Mouse (Mus musculus) hindlimb bud, embryonic 11.5 days (tissue): ENCODE results near the gene Uqcr11.

ENCODE experiments used
- DNase-seq: peaks from one replicate; pipeline ENCODE4 v3.0.0-alpha.2; 2012; ENCODE audit warnings: low read depth, low spot score; ENCODE audit errors: extremely low spot score

The Uqcr11 gene

DNA sequence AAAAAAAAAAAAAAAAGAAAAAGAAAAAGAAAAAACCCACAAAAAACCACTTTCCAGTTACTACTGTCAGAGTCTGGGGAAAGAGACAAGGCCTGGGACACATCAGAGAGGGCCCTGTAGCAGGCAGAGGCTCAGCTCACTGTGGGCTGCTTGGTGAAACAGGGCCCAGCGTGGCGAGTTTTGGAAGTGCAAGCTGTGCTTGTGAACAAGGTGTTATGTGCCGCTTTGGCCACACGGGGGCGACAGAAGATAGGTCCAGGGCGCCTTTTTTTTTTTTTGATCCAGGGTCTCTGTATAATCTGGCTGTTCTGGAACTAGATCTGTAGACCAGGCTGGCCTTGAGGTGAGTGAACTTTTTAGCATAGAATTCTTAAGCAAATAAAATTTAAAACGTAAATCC, 30.5 kb downstream of the Uqcr11 start:
- DNase-seq = peak; percentile 76

DNA sequence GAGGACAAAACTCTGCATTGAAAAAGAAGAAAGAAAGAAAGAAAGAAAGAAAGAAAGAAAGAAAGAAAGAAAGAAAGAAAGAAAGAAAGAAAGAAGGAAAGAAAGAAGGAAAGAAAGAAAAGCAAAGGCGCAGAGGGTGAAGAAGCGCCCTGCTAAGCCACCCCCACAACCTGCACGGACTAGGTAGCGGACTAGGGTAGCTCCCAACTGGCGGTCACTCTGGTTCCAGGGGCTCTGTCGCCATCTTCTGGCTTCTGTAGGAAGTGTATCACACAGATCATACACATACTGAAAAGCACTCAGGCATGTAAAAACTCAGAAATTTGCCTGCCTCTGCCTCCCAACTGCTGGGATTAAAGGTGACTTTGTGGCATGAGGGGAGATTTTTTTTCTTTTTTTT, 32.6 kb downstream of the Uqcr11 start:
- no peak for DNase-seq

DNA sequence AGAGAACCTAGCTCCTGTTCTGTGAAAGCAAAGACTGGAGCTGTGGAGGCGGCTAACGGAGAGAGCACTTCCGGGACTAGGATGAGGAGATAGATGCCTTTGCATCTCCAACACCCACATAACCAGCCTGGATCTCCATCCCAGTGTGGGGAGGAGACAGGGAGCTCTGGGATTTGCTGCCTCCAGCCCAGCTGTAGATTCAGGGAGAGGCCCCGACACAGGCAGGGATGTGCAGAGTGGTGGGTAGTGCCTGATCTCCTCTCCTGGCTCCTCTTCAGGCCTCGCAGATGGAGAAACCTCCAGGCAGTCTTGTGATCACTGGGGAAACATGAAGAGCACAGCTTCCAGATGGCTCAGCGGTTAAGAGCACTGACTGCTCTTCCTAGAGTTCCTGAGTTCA, 33.9 kb downstream of the Uqcr11 start:
- no peak for DNase-seq

DNA sequence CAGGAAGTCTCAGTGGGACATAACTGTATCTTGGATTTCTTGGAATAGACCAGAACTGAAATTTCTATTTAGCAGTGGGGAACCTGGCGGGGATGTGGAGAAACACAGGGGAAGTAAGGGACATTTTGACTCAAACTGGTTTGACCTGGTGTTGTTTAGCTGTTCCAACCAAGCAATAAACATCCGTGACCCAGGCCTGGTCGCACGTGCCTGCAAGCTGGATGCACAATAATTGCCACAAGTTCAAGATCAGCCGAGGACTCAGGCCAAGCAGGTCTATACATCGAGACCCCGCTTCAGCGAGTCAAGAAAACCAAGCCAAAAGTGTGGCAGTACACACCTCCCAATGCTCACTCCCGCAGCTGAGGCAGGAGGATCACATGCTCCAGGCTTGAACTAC, 34.6 kb downstream of the Uqcr11 start:
- no peak for DNase-seq

DNA sequence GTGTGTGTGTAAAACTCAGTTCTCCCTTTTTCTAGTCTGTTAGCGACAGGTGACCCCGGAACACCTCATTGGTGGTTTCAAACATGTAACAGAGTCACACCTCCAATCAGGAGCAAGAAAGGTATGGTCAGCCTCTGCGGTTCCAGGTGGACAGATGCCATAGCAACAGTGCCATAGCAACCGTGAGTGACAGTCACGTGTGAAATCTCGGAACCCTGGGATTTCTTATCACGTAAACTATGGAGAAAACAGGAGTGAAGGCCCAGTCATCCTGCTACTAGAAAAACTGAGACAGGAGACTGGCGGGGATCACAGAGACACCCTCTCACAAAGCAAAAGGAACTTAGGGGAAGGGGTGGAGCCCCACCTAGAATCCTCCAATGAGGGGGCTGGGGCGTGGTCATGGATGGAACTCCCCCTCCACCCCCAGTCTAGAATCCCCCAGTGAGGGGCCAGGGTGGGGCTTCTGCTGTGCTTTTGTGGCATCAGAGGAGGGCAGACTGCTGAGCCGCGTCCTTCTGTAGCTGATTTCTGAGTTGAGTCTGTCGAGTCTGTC, 35.1 kb downstream of the Uqcr11 start:
- DNase-seq = peak; percentile 49

DNA sequence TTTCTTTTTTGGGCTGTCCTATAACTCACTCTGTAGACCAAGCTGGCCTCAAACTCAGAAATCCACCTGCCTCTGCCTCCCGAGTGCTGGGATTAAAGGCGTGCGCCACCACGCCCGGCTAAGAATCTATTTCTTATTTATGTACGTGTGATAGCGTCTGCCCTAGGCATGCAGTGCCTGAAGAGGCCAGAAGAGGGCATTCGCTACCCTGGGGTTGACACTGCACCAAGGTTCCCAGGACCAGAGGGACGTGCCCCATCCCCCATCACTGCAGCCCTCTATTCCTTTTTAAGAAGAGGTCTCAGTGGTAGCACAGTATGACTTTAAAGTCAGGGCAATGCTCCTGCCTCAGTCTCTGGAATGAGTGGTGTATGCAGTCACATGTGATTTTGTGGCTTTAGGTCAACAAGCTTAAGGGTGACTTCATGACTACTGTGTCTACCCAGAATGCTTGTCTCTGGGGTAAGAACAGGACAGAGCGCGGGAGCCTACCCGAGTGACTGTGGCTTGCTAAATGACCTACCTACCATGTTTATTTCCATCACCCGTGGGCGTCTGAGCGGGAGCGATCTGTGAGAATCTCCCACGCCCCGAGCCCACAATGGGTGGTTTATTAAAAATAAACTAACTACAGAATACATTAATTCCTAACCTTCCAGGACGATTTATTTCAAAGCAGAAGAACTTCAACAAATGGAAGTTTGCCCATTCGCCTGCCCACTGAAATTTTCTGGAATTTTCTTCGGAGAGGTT, 36.5 kb downstream of the Uqcr11 start:
- no peak for DNase-seq

DNA sequence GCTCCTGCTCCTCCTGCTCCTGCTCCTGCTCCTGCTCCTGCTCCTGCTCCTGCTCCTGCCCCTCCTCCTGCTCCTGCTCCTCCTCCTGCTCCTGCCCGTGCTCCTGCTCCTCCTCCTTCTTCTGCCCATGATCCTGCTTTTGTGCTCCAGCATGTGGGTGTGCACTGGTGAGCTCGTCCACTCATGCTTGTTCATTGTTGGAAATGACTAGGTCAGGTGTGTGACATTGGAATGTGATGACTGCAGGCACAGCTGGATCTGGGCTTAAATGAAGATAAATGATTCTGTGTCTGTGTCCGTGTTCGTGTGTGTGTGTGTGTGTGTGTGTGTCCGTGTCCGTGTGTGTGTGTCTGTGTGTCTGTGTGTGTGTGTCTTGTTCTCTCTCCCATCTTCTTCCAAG, 38.2 kb downstream of the Uqcr11 start:
- no peak for DNase-seq

DNA sequence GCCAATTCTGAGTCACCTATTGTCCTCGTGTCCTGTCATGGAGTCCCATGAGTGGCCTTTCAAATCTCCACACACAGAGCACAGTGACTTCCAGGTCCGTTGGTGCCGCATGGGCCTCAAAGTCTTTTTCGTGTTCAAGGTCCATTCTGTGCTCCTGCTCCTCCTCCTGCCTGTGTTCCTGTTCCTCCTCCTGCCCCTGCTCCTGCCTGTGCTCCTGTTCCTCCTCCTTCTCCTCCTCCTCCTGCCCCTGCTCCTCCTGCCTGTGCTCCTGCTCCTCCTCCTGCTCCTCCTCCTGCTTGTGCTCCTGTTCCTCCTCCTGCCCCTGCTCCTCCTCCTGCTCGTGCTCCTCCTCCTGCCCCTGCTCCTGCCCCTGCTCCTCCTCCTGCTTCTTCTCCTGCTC, 38.7 kb downstream of the Uqcr11 start:
- DNase-seq = no peak

DNA sequence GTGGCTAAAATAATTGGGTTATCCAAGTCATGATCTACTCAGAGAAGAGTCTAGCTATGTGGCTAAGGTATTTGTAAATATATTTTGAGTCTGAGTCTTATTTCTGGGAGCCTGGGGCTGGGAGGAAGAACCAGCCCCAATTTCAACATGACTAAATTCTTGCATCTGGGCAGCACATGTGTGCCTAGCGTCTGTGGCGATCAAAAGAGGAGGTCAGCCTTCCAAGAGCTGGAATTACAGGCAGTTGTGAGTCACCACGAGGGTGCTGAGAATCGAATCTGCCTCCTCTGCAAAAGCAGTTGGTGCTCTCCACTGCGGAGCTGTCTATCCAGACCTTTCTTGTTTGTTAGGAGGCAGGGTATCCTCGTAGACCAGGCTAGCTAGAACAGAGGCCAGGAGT, 40.9 kb downstream of the Uqcr11 start:
- no peak for DNase-seq

DNA sequence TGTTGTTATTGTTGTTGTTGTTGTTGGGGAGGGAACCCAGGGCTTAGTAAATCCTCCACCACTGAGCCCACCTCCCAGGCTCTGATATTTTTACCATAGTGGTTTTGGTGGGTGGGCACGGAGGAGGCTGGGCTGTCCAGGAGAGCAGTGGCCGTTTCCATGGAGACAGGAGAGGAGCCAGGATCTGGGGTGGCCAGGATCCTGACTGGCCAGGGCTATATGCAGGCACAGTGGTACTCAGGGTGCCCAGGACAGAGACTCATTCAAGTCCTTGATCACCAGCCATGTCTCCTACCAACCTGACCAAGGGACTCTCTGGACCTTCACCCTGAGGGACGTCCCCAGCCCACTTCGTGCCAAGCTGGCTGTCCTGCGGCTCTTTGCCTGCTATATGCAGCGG, 42.9 kb downstream of the Uqcr11 start:
- DNase-seq = no peak

DNA sequence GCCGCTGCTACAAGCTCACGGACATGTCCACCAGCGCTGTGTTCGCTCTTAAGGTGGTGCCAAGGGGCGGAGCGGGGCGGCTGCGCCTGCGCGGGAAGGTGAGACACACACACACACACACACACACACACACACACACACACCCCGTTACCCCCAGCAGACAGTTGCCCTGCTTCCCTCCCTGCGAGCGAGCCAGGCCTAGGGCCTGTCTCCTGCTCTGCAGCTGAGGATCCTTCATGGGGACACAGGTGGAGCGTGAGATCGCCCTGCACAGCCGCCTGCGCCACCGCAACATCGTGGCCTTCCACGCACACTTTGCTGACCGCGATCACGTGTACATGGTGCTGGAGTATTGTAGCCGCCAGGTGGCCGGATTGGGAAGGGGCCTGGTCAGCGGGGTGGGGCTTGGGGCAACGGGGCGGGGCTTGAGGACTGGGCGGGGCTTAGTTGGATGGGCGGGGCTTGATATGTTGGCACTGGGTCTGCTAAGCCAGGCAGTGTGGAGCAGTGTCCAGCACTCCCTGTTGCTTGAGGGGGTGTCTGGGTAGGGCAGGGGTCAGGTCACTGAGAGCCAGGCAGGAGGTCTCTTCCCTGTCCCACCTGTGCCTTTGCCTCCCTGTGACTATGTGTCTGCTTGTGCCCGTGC, 48.5 kb downstream of the Uqcr11 start:
- DNase-seq = no peak

DNA sequence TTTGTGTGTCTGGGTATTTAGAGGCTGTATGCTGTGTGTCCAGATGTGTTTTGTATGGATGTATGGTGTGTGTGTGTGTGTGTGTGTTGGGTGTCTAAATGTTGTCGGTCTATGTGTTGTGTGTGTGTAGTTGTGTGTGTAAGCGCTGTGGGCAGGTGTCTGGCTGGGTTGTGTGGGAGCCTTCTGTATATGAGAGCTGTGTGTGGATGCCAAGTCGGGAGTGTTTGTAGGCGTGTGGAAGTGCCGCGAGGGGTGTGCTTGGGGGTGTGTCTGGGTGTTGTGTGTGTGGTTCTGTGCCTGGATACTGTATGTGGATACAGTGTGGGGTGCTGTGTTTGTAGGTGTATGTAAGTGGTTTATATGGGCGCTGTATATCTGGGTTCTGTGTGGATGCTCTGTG, 49.3 kb downstream of the Uqcr11 start:
- no peak for DNase-seq

DNA sequence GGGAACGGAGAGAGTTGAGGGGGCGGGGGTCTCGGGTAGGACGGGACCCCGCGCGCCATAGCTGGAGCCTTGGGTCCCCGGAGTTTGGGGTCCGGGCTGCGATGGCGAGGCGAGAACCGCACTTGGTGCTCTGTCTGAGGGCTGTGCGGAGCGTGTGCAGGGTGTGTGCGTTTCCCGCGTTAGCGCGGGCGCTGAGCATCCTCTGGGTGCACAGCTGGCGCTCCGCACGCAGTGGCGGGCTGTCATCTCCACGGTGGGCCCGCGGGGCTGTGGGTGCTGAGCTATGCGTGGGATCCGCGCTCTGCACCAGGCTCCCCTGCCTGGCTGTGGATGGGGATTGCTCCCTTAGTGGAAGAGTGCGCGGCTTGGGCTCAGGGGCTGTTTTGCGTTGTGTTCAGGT, 49.9 kb downstream of the Uqcr11 start:
- no peak for DNase-seq

DNA sequence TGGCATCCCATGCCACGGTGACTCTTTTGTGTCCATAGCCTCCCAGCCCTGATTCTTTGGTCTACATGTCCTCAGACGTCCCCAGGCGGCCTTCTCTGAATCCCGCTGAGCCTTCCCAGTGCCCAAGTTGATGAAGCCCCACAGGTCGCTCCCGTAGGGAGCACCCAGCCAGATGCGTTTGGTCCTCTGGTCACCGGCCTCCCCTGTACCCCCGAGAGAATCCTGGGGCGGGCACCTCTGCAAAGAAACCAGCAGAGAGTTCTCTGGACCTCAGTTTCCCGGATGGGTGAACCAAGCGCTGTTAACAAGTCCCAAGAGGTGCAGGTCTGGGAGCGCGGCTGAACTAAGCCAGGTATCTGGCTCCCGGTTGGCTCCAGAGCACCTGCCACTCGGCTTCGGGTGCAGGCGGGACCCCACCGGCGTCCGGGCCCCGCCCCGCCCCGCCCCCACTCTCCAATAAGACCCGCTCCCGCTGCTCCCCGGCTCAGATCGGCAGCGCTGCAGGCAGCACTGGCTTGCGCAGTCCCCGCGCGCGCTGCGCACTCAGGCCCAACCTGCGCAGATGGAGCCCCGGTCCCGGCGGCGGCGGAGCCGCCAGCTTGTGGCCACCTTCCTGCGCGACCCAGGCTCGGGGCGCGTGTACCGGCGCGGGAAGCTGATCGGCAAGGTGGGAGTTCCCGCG, 50.5 kb downstream of the Uqcr11 start, which contains the start of gene Plk5:
Gene Plk5, plus strand, starts transcription at position 459 of the 682 bp plus-strand sequence.
- DNase-seq = no peak

DNA sequence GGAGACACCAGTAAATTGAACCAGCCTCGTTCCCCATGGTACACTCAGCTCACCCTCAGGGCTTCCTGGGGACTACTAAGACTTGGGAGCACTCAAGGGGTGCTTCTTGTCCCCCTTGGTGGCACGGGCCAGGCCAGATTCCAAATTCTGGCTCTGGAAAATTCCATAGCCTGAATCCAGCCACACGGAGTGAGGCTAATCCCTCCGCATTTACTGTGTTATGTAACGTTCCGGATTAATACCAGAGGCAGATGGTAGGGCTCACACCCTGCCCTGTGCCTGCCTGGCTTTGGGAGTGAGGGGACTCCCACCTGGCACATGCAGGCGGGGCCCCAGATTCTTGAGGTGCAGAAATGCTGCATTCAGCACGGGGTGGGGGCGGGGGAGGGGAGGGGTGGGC, 51.2 kb downstream of the Uqcr11 start:
- no peak for DNase-seq
